Mouse (Mus musculus): Measurements from ENCODE around the gene Olfr25. TPM values are rescaled to one million over a fixed set of nuclear protein-coding genes. Genes with fewer than 3 reads are reported as not detected.

The Olfr25 gene
- not detected in 2 replicates for polyA plus RNA-seq (2012; rRNA removed)

DNA sequence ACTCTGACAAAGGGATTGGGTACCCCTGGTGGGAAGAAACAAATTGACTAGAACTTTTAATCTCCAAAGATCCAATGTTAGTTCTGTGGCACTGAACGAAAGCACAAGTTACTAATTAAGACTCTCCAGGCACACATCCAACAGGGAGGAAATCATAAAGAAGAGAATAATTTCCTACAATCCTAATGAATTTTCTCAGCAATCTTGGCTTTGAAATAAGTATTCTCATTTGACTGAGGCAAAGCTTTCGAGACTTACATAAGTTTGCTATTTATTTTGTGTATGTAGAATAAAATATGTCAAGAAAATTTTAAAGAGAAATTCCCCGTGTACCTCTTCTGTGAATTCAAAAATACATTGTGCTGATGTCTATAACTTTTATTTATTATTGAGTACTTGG is at the start of gene Olfr25:
Olfr25 (plus strand) TSS at position 301 of the 400 bp plus-strand sequence.

DNA sequence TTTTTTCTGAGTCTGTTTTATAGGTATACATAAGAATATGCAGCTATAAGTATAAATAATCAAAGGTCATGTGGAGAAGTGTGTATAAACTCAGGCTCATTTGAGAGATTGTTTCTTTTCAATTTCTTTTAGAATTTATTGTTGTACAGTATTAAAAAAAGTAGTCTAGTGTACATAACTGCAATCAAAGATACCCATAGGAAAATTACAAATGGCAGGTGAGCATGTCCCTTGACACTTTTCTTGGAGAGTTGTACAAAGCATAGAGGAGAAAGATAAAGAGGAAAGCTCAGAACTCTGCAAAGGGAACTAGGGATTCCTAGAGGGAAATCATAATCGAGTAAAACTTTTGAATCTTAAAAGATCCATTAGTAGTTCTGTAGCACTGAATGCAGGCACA is 38.1 kb upstream of the Olfr25 start, which contains the start of gene Olfr896-ps1:
Olfr896-ps1 (plus strand) TSS at position 301 of the 400 bp plus-strand sequence.

DNA sequence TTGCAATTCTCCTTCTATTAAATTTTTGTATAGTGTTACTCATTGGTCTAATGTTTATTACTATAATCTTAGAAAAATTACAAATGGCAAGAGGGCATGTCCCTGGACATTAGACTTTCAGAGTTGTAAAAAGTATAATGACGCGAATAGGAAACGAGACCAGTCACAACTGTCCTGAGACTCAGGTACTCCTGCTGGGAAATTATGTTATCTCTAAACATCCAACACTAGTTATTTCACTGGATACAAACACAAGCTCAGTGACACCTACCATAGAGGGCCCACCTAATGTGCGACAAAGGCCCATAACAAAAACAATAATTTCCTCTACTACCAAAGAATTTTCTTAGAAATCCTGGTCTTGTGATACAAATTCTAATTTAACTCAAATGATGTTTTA is 19.3 kb downstream of the Olfr25 start, which contains the start of gene Olfr898:
Olfr898 (plus strand) TSS at position 301 of the 400 bp plus-strand sequence.

DNA sequence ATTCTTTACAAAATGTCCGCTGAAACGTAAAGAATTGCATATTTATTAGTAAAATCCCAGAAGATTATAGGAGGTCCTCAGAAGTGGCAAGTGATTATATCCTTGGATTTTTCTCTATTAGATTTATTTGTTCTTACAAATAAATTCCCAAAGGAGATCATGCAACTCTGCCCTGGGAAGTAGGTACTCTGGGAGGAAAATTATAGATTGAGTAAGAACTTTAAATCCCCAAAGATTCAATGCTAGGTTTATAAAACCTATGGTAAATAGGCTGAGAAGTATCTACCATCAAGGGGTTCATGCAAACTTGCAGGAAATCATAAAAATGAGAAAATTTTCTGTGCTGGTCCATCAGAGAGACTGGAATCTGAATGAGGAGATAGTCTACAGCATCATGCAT is 37.7 kb downstream of the Olfr25 start, which contains the start of gene Olfr250:
Olfr250 (plus strand) TSS at position 301 of the 400 bp plus-strand sequence.

DNA sequence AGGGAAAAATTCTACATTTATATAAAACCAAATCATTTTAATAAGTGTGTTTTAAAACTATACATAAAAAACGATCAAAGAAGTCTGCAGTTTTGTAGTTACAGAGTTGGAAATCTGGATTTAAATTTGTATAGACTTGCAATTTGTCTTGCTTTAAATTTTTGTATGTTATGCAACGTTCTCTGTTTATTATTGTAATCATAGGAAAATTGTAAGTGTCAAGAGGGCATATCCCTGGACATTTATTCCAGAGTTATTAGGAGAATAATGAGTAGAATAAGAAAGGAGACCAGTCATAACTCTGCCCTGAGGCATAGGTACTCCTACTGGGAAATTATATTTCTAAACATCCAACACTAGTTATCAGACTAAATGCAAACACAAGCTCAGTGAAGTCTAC is 47.9 kb downstream of the Olfr25 start, which contains the start of gene Olfr251:
Olfr251 (plus strand) TSS at position 301 of the 400 bp plus-strand sequence.

Other genes with a start within 250 kb of the Olfr25 start
- not detected in 2 replicates for gene Olfr887, start 245.0 kb upstream of the Olfr25 start, polyA plus RNA-seq (2012; rRNA removed)
- not detected in 2 replicates for gene Olfr888, start 220.9 kb upstream of the Olfr25 start, polyA plus RNA-seq (2012; rRNA removed)
- not detected in 2 replicates for gene Olfr889, start 213.9 kb upstream of the Olfr25 start, polyA plus RNA-seq (2012; rRNA removed)
- gene Olfr890, start 186.5 kb upstream of the Olfr25 start, polyA plus RNA-seq (2012; rRNA removed) = not detected in 2 replicates
- gene Olfr891, start 148.2 kb upstream of the Olfr25 start, polyA plus RNA-seq (2012; rRNA removed) = not detected in 2 replicates
- not detected in 2 replicates for gene Olfr893, start 120.7 kb upstream of the Olfr25 start, polyA plus RNA-seq (2012; rRNA removed)
- not detected in 2 replicates for gene Olfr894, start 111.0 kb upstream of the Olfr25 start, polyA plus RNA-seq (2012; rRNA removed)
- not detected in 2 replicates for gene Olfr143, start 76.3 kb upstream of the Olfr25 start, polyA plus RNA-seq (2012; rRNA removed)
- not detected in 2 replicates for gene Olfr895, start 61.2 kb upstream of the Olfr25 start, polyA plus RNA-seq (2012; rRNA removed)
- not detected in 2 replicates for gene Olfr896-ps1, start 38.0 kb upstream of the Olfr25 start, polyA plus RNA-seq (2012; rRNA removed)
- not detected in 2 replicates for gene Olfr898, start 19.4 kb downstream of the Olfr25 start, polyA plus RNA-seq (2012; rRNA removed)
- not detected in 2 replicates for gene Olfr250, start 37.8 kb downstream of the Olfr25 start, polyA plus RNA-seq (2012; rRNA removed)
- gene Olfr251, start 48.0 kb downstream of the Olfr25 start, polyA plus RNA-seq (2012; rRNA removed) = not detected in 2 replicates
- not detected in 2 replicates for gene Olfr147, start 72.6 kb downstream of the Olfr25 start, polyA plus RNA-seq (2012; rRNA removed)
- gene Olfr901, start 100.4 kb downstream of the Olfr25 start, polyA plus RNA-seq (2012; rRNA removed) = not detected in 2 replicates
- not detected in 2 replicates for gene Olfr902, start 118.6 kb downstream of the Olfr25 start, polyA plus RNA-seq (2012; rRNA removed)
- gene Olfr904, start 134.1 kb downstream of the Olfr25 start, polyA plus RNA-seq (2012; rRNA removed) = not detected in 2 replicates
- gene Olfr905, start 142.0 kb downstream of the Olfr25 start, polyA plus RNA-seq (2012; rRNA removed) = not detected in 2 replicates
- gene Olfr906, start 158.0 kb downstream of the Olfr25 start, polyA plus RNA-seq (2012; rRNA removed) = not detected in 2 replicates
- not detected in 2 replicates for gene Olfr907, start 166.7 kb downstream of the Olfr25 start, polyA plus RNA-seq (2012; rRNA removed)
- not detected in 2 replicates for gene Olfr911-ps1, start 192.5 kb downstream of the Olfr25 start, polyA plus RNA-seq (2012; rRNA removed)
- gene Olfr910, start 208.8 kb downstream of the Olfr25 start, polyA plus RNA-seq (2012; rRNA removed) = not detected in 2 replicates

Data from central nervous system, embryonic 18 days (tissue).